Mouse (Mus musculus) hindbrain, embryonic 11.5 days (tissue): ENCODE results near the gene Sgce. TPM values are rescaled to one million over a fixed set of nuclear protein-coding genes. Genes with fewer than 3 reads are reported as not detected.
"Not testable (repeated sequence)": the region's sequence is repeated elsewhere in the genome, so short reads cannot be mapped to it uniquely, and the experiment has no call there.

Experiments used
- ATAC-seq: fragments of 200-750 bp; cut with Nextera tagmentation; 2 replicates; pipeline ENCODE4 v1.8.0; 2017; ENCODE audit warnings: mild to moderate bottlenecking, moderate TSS enrichment, moderate library complexity; ENCODE audit not compliant: low FRiP score
- DNase-seq: peaks from one replicate; pipeline ENCODE4 v3.0.0-alpha.2; 2015; ENCODE audit warnings: low spot score
- H3K27ac ChIP-seq: fragments of 300-500 bp; sonication (generic); 2 replicates; pipeline ENCODE4 v1.5.1; 2014; ENCODE audit warnings: mild to moderate bottlenecking, low read depth, low read length
- H3K27me3 ChIP-seq: fragments of 300-500 bp; sonication (generic); 2 replicates; pipeline ENCODE4 v1.6.1; 2014; ENCODE audit warnings: mild to moderate bottlenecking, low read length, moderate library complexity, mixed read lengths; ENCODE audit not compliant: control insufficient read depth, insufficient read depth
- H3K36me3 ChIP-seq: fragments of 300-500 bp; sonication (generic); 2 replicates; pipeline ENCODE4 v1.6.1; 2014; ENCODE audit warnings: mild to moderate bottlenecking, low read length, moderate library complexity, mixed read lengths; ENCODE audit not compliant: control insufficient read depth, insufficient read depth
- H3K4me1 ChIP-seq: fragments of 300-500 bp; sonication (generic); replicated peaks from 2 replicates; pipeline ENCODE4 v1.6.1; 2014; ENCODE audit warnings: low read length, mixed read lengths; ENCODE audit not compliant: control insufficient read depth, insufficient read depth
- H3K4me2 ChIP-seq: fragments of 300-500 bp; sonication (generic); replicated peaks from 2 replicates; pipeline ENCODE4 v1.6.1; 2014; ENCODE audit warnings: mild to moderate bottlenecking, low read depth, low read length
- H3K4me3 ChIP-seq: fragments of 300-500 bp; sonication (generic); 2 replicates; pipeline ENCODE4 v1.5.1; 2014; ENCODE audit warnings: low read depth, low read length
- H3K9ac ChIP-seq: fragments of 300-500 bp; sonication (generic); 2 replicates; pipeline ENCODE4 v1.6.1; 2014; ENCODE audit warnings: low read depth, low read length
- H3K9me3 ChIP-seq: fragments of 300-500 bp; sonication (generic); 2 replicates; pipeline ENCODE4 v1.6.1; 2016; ENCODE audit warnings: low read length; ENCODE audit not compliant: control insufficient read depth
- WGBS: fragments of 180-500 bp; shearing (Covaris S2); extraction: QIAGEN DNeasy Blood & Tissue Kit; methylation state at CpG from one replicate; pipeline ENCODE4 v1.1.7; 2014; 5-methylcytosine and 5-hydroxymethylcytosine counted together
- polyA plus RNA-seq: library from polyadenylated mRNA; unstranded; fragments of >200 nt; fragmentation: Nextera tagmentation; extraction: Ambion mirVana; gene quantifications from 2 replicates; pipeline ENCODE4 v1.2.1, GENCODE M21; 2014

Gene Sgce
- polyA plus RNA-seq, 1 experiment from 2014 or later, result 74.4 TPM

DNA sequence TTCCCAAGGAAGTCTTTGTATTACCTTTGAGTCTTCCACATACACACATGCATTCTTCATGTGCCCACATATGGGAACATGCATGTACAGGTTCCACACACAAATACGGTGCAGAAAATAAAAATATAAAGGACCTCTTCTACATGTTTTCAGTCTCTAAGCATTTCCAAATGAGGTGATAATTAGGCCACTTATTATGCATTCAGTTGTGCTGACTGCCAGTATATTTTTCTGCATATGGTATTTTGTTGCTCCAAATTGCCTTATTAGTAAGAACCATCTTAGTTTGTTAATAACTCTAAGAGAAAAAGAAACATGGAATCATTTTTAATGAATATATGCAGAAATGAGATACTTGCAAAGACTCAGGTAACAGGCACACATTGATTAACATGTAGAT lies 67.0 kb downstream of the Sgce start:
- WGBS, result 94% methylated on average over 1 of the region's 1 CpGs
- H3K9me3 ChIP-seq, result no peaks in the 10 kb centered on the region
- no peak overlapping the region for H3K4me3 ChIP-seq
- H3K9ac ChIP-seq, result no peak overlapping the region
- ATAC-seq, result no peak
- no peak overlapping the region for H3K27ac ChIP-seq
- H3K4me2 ChIP-seq, result no peak overlapping the region
- no peaks in the 10 kb centered on the region for H3K4me1 ChIP-seq
- no peak for DNase-seq
- no peaks in the 10 kb centered on the region for H3K36me3 ChIP-seq
- no peaks in the 10 kb centered on the region for H3K27me3 ChIP-seq

DNA sequence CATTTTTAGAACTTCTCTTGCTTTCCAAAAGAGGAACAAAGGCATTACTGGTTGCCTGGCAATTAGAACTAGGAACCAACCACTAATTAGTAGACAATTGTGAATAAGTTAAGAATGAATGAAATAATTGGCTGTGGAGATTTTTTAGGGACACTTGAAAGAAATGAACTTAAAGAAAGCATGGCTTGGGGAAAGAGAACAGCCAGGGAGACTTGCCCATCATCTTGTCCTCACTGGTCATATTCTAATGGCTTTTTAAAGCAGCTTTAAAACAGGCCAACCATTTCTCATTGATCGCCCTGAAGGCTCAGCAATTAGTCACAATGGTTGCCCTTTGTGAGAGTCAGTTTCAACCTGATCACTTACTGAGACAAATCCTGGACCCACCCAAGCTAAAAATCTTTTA lies 69.6 kb downstream of the Sgce start:
- Histone ChIP-seq H3K36me3 (no peaks in the 10 kb centered on the region), H3K9ac (no peak overlapping the region), H3K4me2 (no peak overlapping the region), H3K4me1 (no peaks in the 10 kb centered on the region), H3K9me3 (no peaks in the 10 kb centered on the region), H3K27me3 (no peaks in the 10 kb centered on the region), H3K4me3 (no peak overlapping the region), H3K27ac (no peak overlapping the region)
- WGBS, result 29% methylated on average over 1 of the region's 1 CpGs
- no peak for DNase-seq
- no peak for ATAC-seq

- no peak overlapping the region for H3K4me2 ChIP-seq
- DNase-seq (no peak), ATAC-seq (no peak)
- H3K27me3 ChIP-seq, result no peaks in the 10 kb centered on the region
- 91% methylated on average over 6 of the region's 6 CpGs for WGBS
- H3K9ac ChIP-seq, result no peak overlapping the region
- H3K36me3 ChIP-seq, result no peaks in the 10 kb centered on the region
- H3K9me3 ChIP-seq, result no peaks in the 10 kb centered on the region
- H3K4me1 ChIP-seq, result no peaks in the 10 kb centered on the region
- H3K4me3 ChIP-seq, result no peak overlapping the region
- no peak overlapping the region for H3K27ac ChIP-seq
These were observed 81.9 kb downstream of the Sgce start for GRCm38 (mm10) chr6:4665154-4665553.

DNA sequence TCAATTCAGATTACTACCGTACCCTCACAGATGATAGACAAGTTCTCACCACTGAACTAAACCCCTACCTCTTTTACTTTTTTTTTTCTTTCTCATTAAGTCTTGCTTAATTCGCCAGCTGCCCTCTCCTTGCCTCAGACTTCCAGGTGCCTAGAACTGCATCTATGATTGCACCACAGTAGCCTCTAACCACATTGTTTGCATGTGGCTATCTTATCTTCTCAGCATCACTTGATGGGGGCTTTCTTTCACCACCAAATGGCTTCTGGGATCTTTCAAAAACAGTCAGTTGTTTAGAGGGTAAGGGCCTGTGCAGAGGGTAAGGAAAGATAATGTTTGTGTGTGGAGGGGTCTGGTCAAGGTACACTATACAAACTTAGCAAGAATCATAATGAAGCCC lies 82.7 kb downstream of the Sgce start:
- H3K27me3 ChIP-seq, result no peaks in the 10 kb centered on the region
- H3K9me3 ChIP-seq, result no peaks in the 10 kb centered on the region
- no peak overlapping the region for H3K27ac ChIP-seq
- no peaks in the 10 kb centered on the region for H3K4me1 ChIP-seq
- H3K4me2 ChIP-seq, result no peak overlapping the region
- 71% methylated on average over 2 of the region's 2 CpGs for WGBS
- H3K4me3 ChIP-seq, result no peak overlapping the region
- no peaks in the 10 kb centered on the region for H3K36me3 ChIP-seq
- ATAC-seq (no peak), DNase-seq (no peak)
- no peak overlapping the region for H3K9ac ChIP-seq

GRCm38 (mm10) chr6:4663516-4663915 lies 83.5 kb downstream of the Sgce start:
- Histone ChIP-seq H3K4me3 (no peak overlapping the region), H3K27me3 (no peaks in the 10 kb centered on the region), H3K4me2 (no peak overlapping the region), H3K27ac (no peak overlapping the region), H3K9ac (no peak overlapping the region), H3K4me1 (no peaks in the 10 kb centered on the region), H3K36me3 (no peaks in the 10 kb centered on the region), H3K9me3 (no peaks in the 10 kb centered on the region)
- DNase-seq, result no peak
- no peak for ATAC-seq
- 57% methylated on average over 2 of the region's 2 CpGs for WGBS

GRCm38 (mm10) chr6:4658861-4659260 lies 88.1 kb downstream of the Sgce start:
- no peak for DNase-seq
- no peak overlapping the region for H3K27ac ChIP-seq
- no peak for ATAC-seq
- H3K4me3 ChIP-seq, result no peak overlapping the region
- no peaks in the 10 kb centered on the region for H3K27me3 ChIP-seq
- no peaks in the 10 kb centered on the region for H3K4me1 ChIP-seq
- no peak overlapping the region for H3K4me2 ChIP-seq
- H3K9ac ChIP-seq, result no peak overlapping the region
- H3K36me3 ChIP-seq, result no peaks in the 10 kb centered on the region
- H3K9me3 ChIP-seq, result no peaks in the 10 kb centered on the region
- 85% methylated on average over 13 of the region's 13 CpGs for WGBS

DNA sequence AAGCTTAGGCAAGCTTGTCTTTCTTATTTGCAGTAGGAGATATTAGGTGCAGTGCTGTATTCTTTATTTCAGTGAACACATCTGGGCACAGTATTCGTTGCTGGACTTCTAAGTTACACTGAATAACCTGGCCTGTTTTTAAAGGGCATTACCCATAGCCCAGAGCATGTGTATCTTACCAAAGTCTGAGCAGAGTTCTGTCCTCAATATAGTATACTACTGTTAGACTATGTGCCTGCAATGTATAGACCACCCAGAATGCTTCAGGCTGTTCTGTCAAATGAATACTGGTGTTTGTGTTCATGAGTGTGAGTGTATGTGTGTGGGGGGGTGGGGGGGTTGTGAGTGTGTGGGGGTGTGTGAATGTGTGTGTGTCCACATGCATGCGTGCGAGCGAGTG lies 91.1 kb downstream of the Sgce start:
- H3K9ac ChIP-seq, result no peak overlapping the region
- H3K27me3 ChIP-seq, result no peaks in the 10 kb centered on the region
- no peak overlapping the region for H3K4me2 ChIP-seq
- DNase-seq, result no peak
- no peaks in the 10 kb centered on the region for H3K9me3 ChIP-seq
- H3K27ac ChIP-seq, result no peak overlapping the region
- 92% methylated on average over 4 of the region's 4 CpGs for WGBS
- H3K4me1 ChIP-seq, result no peaks in the 10 kb centered on the region
- ATAC-seq, result no peak
- H3K4me3 ChIP-seq, result no peak overlapping the region
- no peaks in the 10 kb centered on the region for H3K36me3 ChIP-seq

GRCm38 (mm10) chr6:4655466-4655865 lies 91.5 kb downstream of the Sgce start:
- Histone ChIP-seq H3K4me2 (no peak overlapping the region), H3K27ac (no peak overlapping the region), H3K4me1 (no peaks in the 10 kb centered on the region), H3K36me3 (no peaks in the 10 kb centered on the region), H3K27me3 (no peaks in the 10 kb centered on the region), H3K9me3 (no peaks in the 10 kb centered on the region), H3K9ac (no peak overlapping the region), H3K4me3 (no peak overlapping the region)
- ATAC-seq, result no peak
- DNase-seq, result no peak
- 79% methylated on average over 5 of the region's 5 CpGs for WGBS

GRCm38 (mm10) chr6:4653741-4654140 lies 93.3 kb downstream of the Sgce start:
- H3K4me2 ChIP-seq, H3K9me3 ChIP-seq, H3K4me3 ChIP-seq, H3K36me3 ChIP-seq, H3K27ac ChIP-seq, H3K27me3 ChIP-seq, DNase-seq, H3K9ac ChIP-seq, ATAC-seq, H3K4me1 ChIP-seq: not testable (repeated sequence)
- 97% methylated on average over 12 of the region's 12 CpGs for WGBS
